Comparison of ENCODE assay signal across 8 mouse cellular contexts in the genomic region with DNA sequence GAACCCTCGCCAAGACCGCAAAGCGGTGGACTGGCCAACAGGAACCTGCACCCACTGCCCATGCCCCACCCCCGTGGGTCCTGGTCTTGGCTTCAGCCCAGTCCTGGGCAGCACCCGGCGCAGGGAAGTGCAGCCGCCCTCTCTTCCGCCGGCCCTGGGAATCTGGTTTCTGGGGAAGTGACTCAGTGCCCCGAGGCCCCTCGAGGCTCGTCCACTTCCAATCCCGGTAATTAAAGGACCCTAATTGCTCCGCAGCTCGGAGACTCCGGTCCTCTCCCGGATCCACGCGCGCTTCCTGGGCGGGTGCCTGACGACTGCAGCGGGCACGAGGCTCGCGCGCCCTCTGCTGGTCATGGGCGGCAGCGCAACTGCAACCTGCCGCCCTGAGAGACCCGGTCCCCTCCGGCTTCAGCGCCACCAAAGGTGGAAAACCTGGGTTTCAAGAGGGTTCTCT. TPM values are rescaled to one million over a fixed set of nuclear protein-coding genes. Genes with fewer than 3 reads are reported as not detected.
DNase-seq lines count a peak whose midpoint lies in the region; ATAC-seq and TF ChIP-seq lines count a peak whose summit lies in the region.

No protein-coding gene starts in this region.

- peak overlapping the region; percentile 73 for H3K9ac ChIP-seq in embryonic facial prominence, embryonic 13.5 days
- H3K9ac ChIP-seq in liver, embryonic 11.5 days (ENCODE audit: low read depth, low read length): peak overlapping the region; percentile 72

- no peak overlapping the region for H3ac ChIP-seq in myocyte (ENCODE audit: control insufficient read depth, insufficient read length)

- ATAC-seq in embryonic facial prominence, embryonic 13.5 days (ENCODE audit: insufficient number of reproducible peaks, insufficient read depth, low FRiP score, low TSS enrichment, low read depth): 0 out of 2 replicates have a peak, but pooled peaks have one; percentile 33
- peak; percentile 63 for ATAC-seq in liver, embryonic 11.5 days (replicated peaks; ENCODE audit: low FRiP score)

- TF ChIP-seq POLR2A in myocyte (IDR thresholded peaks at IDR 0.05; ENCODE audit: insufficient read length, low read depth): peak; percentile 27

- H3K27me3 ChIP-seq in embryonic facial prominence, embryonic 13.5 days: peaks cover 60% of the 10 kb centered on the region
- H3K27me3 ChIP-seq in liver, embryonic 11.5 days (replicated peaks; ENCODE audit: control insufficient read depth, insufficient read depth, low read length): peaks cover 24% of the 10 kb centered on the region
- no peaks in the 10 kb centered on the region for H3K27me3 ChIP-seq in myocyte (ENCODE audit: control insufficient read depth, insufficient read depth, insufficient read length)

- H3K36me3 ChIP-seq in embryonic facial prominence, embryonic 13.5 days: no peaks in the 10 kb centered on the region
- H3K36me3 ChIP-seq in liver, embryonic 11.5 days (ENCODE audit: control insufficient read depth, insufficient read depth, low read length): no peaks in the 10 kb centered on the region
- no peaks in the 10 kb centered on the region for H3K36me3 ChIP-seq in myocyte (ENCODE audit: control insufficient read depth, insufficient read depth)

- H3K27ac ChIP-seq in embryonic facial prominence, embryonic 13.5 days: no peak overlapping the region
- no peak overlapping the region for H3K27ac ChIP-seq in liver, embryonic 11.5 days (ENCODE audit: low read depth, low read length)

- H3K4me3 ChIP-seq in embryonic facial prominence, embryonic 13.5 days: peak overlapping the region; percentile 54
- H3K4me3 ChIP-seq in liver, embryonic 11.5 days (ENCODE audit: low read depth, low read length): peak overlapping the region; percentile 61
- H3K4me3 ChIP-seq in myocyte: peak overlapping the region; percentile 17

- no peaks in the 10 kb centered on the region for H3K79me2 ChIP-seq in myocyte (ENCODE audit: control insufficient read depth, insufficient read depth)

- DNase-seq in 416B (ENCODE audit: low read depth): peak; percentile 72
- DNase-seq in adrenal gland, postnatal 36 days: peak; percentile 89 to 93
- peak; percentile 86 to 89 for DNase-seq in heart, adult 9 months (ENCODE audit: low spot score in 2 of 2)
- DNase-seq in kidney, adult 9 months: peak; percentile 81
- peak; percentile 82 for DNase-seq in liver, embryonic 11.5 days (ENCODE audit: low spot score)
- DNase-seq in spleen, postnatal 36 days (ENCODE audit: low spot score in 2 of 2): peak; percentile 77 to 80

- H3K9me3 ChIP-seq in embryonic facial prominence, embryonic 13.5 days: no peaks in the 10 kb centered on the region
- no peaks in the 10 kb centered on the region for H3K9me3 ChIP-seq in liver, embryonic 11.5 days (ENCODE audit: control insufficient read depth, low read length)

- under 1% methylated on average over 33 of the region's 33 CpGs for WGBS in embryonic facial prominence, embryonic 13.5 days
- WGBS in liver, embryonic 11.5 days: under 1% methylated on average over 33 of the region's 33 CpGs

- H3K4me1 ChIP-seq in embryonic facial prominence, embryonic 13.5 days: peaks cover 23% of the 10 kb centered on the region
- peaks cover 26% of the 10 kb centered on the region for H3K4me1 ChIP-seq in liver, embryonic 11.5 days (replicated peaks; ENCODE audit: control insufficient read depth, insufficient read depth, low read length)

- H3K4me2 ChIP-seq in embryonic facial prominence, embryonic 13.5 days: peak overlapping the region; percentile 81
- H3K4me2 ChIP-seq in liver, embryonic 11.5 days: peak overlapping the region; percentile 94
- H3K4me2 ChIP-seq in myocyte (ENCODE audit: low read depth): peak overlapping the region; percentile 99

TF ChIP-seq in myocyte, 11 proteins besides CTCF, POLR2A, EP300 and RAD21:
- TF ChIP-seq E2F4 (IDR thresholded peaks at IDR 0.05; ENCODE audit: insufficient read depth) (no peak), CEBPB (IDR thresholded peaks at IDR 0.05; ENCODE audit: insufficient read depth, poor library complexity, severe bottlenecking) (no peak), MYOD1 (IDR thresholded peaks at IDR 0.05; ENCODE audit: control insufficient read depth in 1 of 3, insufficient read length in 2 of 3, low read depth in 2 of 3) (peak in 1 of 3 experiments; percentile 34), USF1 (IDR thresholded peaks at IDR 0.05; ENCODE audit: low read depth) (no peak), MYOG (IDR thresholded peaks at IDR 0.05; ENCODE audit: control insufficient read depth in 1 of 3, insufficient read depth in 1 of 3, insufficient read length in 2 of 3, low read depth in 2 of 3) (peak in 1 of 3 experiments; percentile 17)

RNA-seq across cellular contexts. Expression of gene Sh2b3, which starts 5.2 kb away (rescaled TPM):
- total RNA-seq in adrenal gland, postnatal 36 days (2021): 10 to 100 TPM; 33.7 to 34.8 TPM
- 11.3 and 12.2 TPM in 2 replicates for polyA plus RNA-seq in embryonic facial prominence, embryonic 13.5 days (2015; fragmentation: Nextera tagmentation; extraction: Ambion mirVana)
- 14.7 and 15.7 TPM in 2 replicates for polyA plus RNA-seq in liver, embryonic 11.5 days (2014; fragmentation: Nextera tagmentation; extraction: Ambion mirVana)
- polyA plus RNA-seq in myocyte (2012; fragmentation: generic; extraction: Trizol): 37.4 TPM

RNA-seq across cellular contexts. Expression of gene Pheta1, which starts 6.1 kb away (rescaled TPM):
- total RNA-seq in adrenal gland, postnatal 36 days (2021): 1 to 10 TPM; 5.5 to 7.0 TPM
- 36.2 and 41.1 TPM in 2 replicates for polyA plus RNA-seq in embryonic facial prominence, embryonic 13.5 days (2015; fragmentation: Nextera tagmentation; extraction: Ambion mirVana)
- polyA plus RNA-seq in liver, embryonic 11.5 days (2014; fragmentation: Nextera tagmentation; extraction: Ambion mirVana): 12.1 and 13.7 TPM in 2 replicates
- polyA plus RNA-seq in myocyte (2012; fragmentation: generic; extraction: Trizol): 9.8 TPM
